Mouse (Mus musculus): ENCODE measurements around the gene Sgms1. TPM values are rescaled to one million over a fixed set of nuclear protein-coding genes. Genes with fewer than 3 reads are reported as not detected.

Gene Sgms1
- polyA plus RNA-seq, 1 experiment from 2014 or later, result 14.3 TPM

- WGBS, result 81% methylated on average over 8 of the region's 9 CpGs
- H3K27ac ChIP-seq, result no peak overlapping the region
- H3K4me3 ChIP-seq, result no peak overlapping the region
- DNase-seq (ENCODE audit: low spot score), result peak; percentile 76
- no peaks in the 10 kb centered on the region for H3K36me3 ChIP-seq
- H3K4me1 ChIP-seq, result peaks cover 10% of the 10 kb centered on the region
- H3K9me3 ChIP-seq (replicated peaks), result no peaks in the 10 kb centered on the region
- no peaks in the 10 kb centered on the region for H3K27me3 ChIP-seq (ENCODE audit: low read depth, poor library complexity, severe bottlenecking)
These were observed 219.6 kb downstream of the Sgms1 start for GRCm38 (mm10) chr19:32169634-32170540.

GRCm38 (mm10) chr19:32168031-32168430 is 221.5 kb downstream of the Sgms1 start:
- Histone ChIP-seq H3K9me3 (replicated peaks) (no peaks in the 10 kb centered on the region), H3K4me3 (no peak overlapping the region), H3K27ac (no peak overlapping the region), H3K27me3 (ENCODE audit: low read depth, poor library complexity, severe bottlenecking) (no peaks in the 10 kb centered on the region), H3K36me3 (no peaks in the 10 kb centered on the region), H3K4me1 (peaks cover 10% of the 10 kb centered on the region)
- DNase-seq (ENCODE audit: low spot score), result no peak
- 92% methylated on average over 9 of the region's 9 CpGs for WGBS

GRCm38 (mm10) chr19:32166823-32167605 is 222.5 kb downstream of the Sgms1 start:
- WGBS, result 90% methylated on average over 13 of the region's 13 CpGs
- no peaks in the 10 kb centered on the region for H3K36me3 ChIP-seq
- no peaks in the 10 kb centered on the region for H3K9me3 ChIP-seq (replicated peaks)
- H3K4me3 ChIP-seq, result no peak overlapping the region
- H3K4me1 ChIP-seq, result peaks cover 8% of the 10 kb centered on the region
- no peak for DNase-seq (ENCODE audit: low spot score)
- H3K27me3 ChIP-seq (ENCODE audit: low read depth, poor library complexity, severe bottlenecking), result no peaks in the 10 kb centered on the region
- no peak overlapping the region for H3K27ac ChIP-seq

GRCm38 (mm10) chr19:32165711-32166110 is 223.8 kb downstream of the Sgms1 start:
- no peaks in the 10 kb centered on the region for H3K9me3 ChIP-seq (replicated peaks)
- no peak overlapping the region for H3K27ac ChIP-seq
- 96% methylated on average over 6 of the region's 6 CpGs for WGBS
- H3K4me3 ChIP-seq, result no peak overlapping the region
- no peak for DNase-seq (ENCODE audit: low spot score)
- no peaks in the 10 kb centered on the region for H3K27me3 ChIP-seq (ENCODE audit: low read depth, poor library complexity, severe bottlenecking)
- H3K4me1 ChIP-seq, result peaks cover 7% of the 10 kb centered on the region
- H3K36me3 ChIP-seq, result no peaks in the 10 kb centered on the region

GRCm38 (mm10) chr19:32164128-32164527 is 225.4 kb downstream of the Sgms1 start:
- no peaks in the 10 kb centered on the region for H3K9me3 ChIP-seq (replicated peaks)
- no peak overlapping the region for H3K27ac ChIP-seq
- no peak for DNase-seq (ENCODE audit: low spot score)
- H3K4me3 ChIP-seq, result no peak overlapping the region
- H3K4me1 ChIP-seq, result 0 out of 2 replicates have a peak, but pooled peaks cover 3% of the 10 kb centered on the region
- WGBS, result 93% methylated on average over 4 of the region's 4 CpGs
- peaks cover 11% of the 10 kb centered on the region; the same call in 1 of the 2 replicates for H3K36me3 ChIP-seq
- no peaks in the 10 kb centered on the region for H3K27me3 ChIP-seq (ENCODE audit: low read depth, poor library complexity, severe bottlenecking)

GRCm38 (mm10) chr19:32159944-32160343 is 229.6 kb downstream of the Sgms1 start:
- H3K36me3 ChIP-seq, result peaks cover 16% of the 10 kb centered on the region; the same call in 1 of the 2 replicates
- no peaks in the 10 kb centered on the region for H3K9me3 ChIP-seq (replicated peaks)
- no peak overlapping the region for H3K4me3 ChIP-seq
- 97% methylated on average over 7 of the region's 7 CpGs for WGBS
- no peaks in the 10 kb centered on the region for H3K4me1 ChIP-seq
- no peak overlapping the region for H3K27ac ChIP-seq
- DNase-seq (ENCODE audit: low spot score), result no peak
- H3K27me3 ChIP-seq (ENCODE audit: low read depth, poor library complexity, severe bottlenecking), result no peaks in the 10 kb centered on the region

- no peak overlapping the region for H3K27ac ChIP-seq
- no peaks in the 10 kb centered on the region for H3K27me3 ChIP-seq (ENCODE audit: low read depth, poor library complexity, severe bottlenecking)
- no peaks in the 10 kb centered on the region for H3K4me1 ChIP-seq
- H3K9me3 ChIP-seq (replicated peaks), result no peaks in the 10 kb centered on the region
- peaks cover 16% of the 10 kb centered on the region; the same call in 1 of the 2 replicates for H3K36me3 ChIP-seq
- no peak overlapping the region for H3K4me3 ChIP-seq
- no peak for DNase-seq (ENCODE audit: low spot score)
- 97% methylated on average over 1 of the region's 1 CpGs for WGBS
These were observed 230.3 kb downstream of the Sgms1 start for GRCm38 (mm10) chr19:32159168-32159567.

GRCm38 (mm10) chr19:32157045-32157444 is 232.5 kb downstream of the Sgms1 start:
- Histone ChIP-seq H3K27ac (0 out of 2 replicates have a peak overlapping the region, but pooled peaks have one; percentile 36), H3K27me3 (ENCODE audit: low read depth, poor library complexity, severe bottlenecking) (no peaks in the 10 kb centered on the region), H3K9me3 (replicated peaks) (no peaks in the 10 kb centered on the region), H3K4me3 (no peak overlapping the region), H3K36me3 (peaks cover 16% of the 10 kb centered on the region; the same call in 1 of the 2 replicates), H3K4me1 (no peaks in the 10 kb centered on the region)
- DNase-seq (ENCODE audit: low spot score), result no peak
- 88% methylated on average over 6 of the region's 6 CpGs for WGBS

GRCm38 (mm10) chr19:32152529-32152928 is 237.0 kb downstream of the Sgms1 start:
- no peaks in the 10 kb centered on the region for H3K27me3 ChIP-seq (ENCODE audit: low read depth, poor library complexity, severe bottlenecking)
- no peak overlapping the region for H3K27ac ChIP-seq
- 81% methylated on average over 6 of the region's 6 CpGs for WGBS
- H3K9me3 ChIP-seq (replicated peaks), result no peaks in the 10 kb centered on the region
- no peaks in the 10 kb centered on the region for H3K4me1 ChIP-seq
- no peak for DNase-seq (ENCODE audit: low spot score)
- H3K36me3 ChIP-seq, result no peaks in the 10 kb centered on the region
- no peak overlapping the region for H3K4me3 ChIP-seq

- 73% methylated on average over 5 of the region's 5 CpGs for WGBS
These were observed 240.8 kb downstream of the Sgms1 start for GRCm38 (mm10) chr19:32148710-32149109.

GRCm38 (mm10) chr19:32142383-32142782 is 247.1 kb downstream of the Sgms1 start:
- no peak overlapping the region for H3K4me3 ChIP-seq
- no peak for DNase-seq (ENCODE audit: low spot score)

More at GRCm38 (mm10) chr19:32148710-32149109, 240.8 kb downstream of the Sgms1 start:
- Histone ChIP-seq H3K27me3 (ENCODE audit: low read depth, poor library complexity, severe bottlenecking) (no peaks in the 10 kb centered on the region), H3K36me3 (no peaks in the 10 kb centered on the region), H3K9me3 (replicated peaks) (no peaks in the 10 kb centered on the region), H3K27ac (no peak overlapping the region), H3K4me3 (no peak overlapping the region), H3K4me1 (no peaks in the 10 kb centered on the region)
- no peak for DNase-seq (ENCODE audit: low spot score)

GRCm38 (mm10) chr19:32138361-32139088 is 251.0 kb downstream of the Sgms1 start:
- WGBS, result 82% methylated on average over 14 of the region's 14 CpGs
- Histone ChIP-seq H3K27me3 (ENCODE audit: low read depth, poor library complexity, severe bottlenecking) (no peaks in the 10 kb centered on the region), H3K4me3 (no peak overlapping the region), H3K27ac (no peak overlapping the region), H3K4me1 (peaks cover 5% of the 10 kb centered on the region), H3K9me3 (replicated peaks) (no peaks in the 10 kb centered on the region), H3K36me3 (no peaks in the 10 kb centered on the region)
- DNase-seq (ENCODE audit: low spot score), result no peak

More at GRCm38 (mm10) chr19:32142383-32142782, 247.1 kb downstream of the Sgms1 start:
- WGBS, result 94% methylated on average over 6 of the region's 6 CpGs
- no peaks in the 10 kb centered on the region for H3K27me3 ChIP-seq (ENCODE audit: low read depth, poor library complexity, severe bottlenecking)
- H3K9me3 ChIP-seq (replicated peaks), result no peaks in the 10 kb centered on the region
- no peaks in the 10 kb centered on the region for H3K4me1 ChIP-seq
- no peak overlapping the region for H3K27ac ChIP-seq
- H3K36me3 ChIP-seq, result no peaks in the 10 kb centered on the region

Data from limb, embryonic 10.5 days (tissue).